Mouse (Mus musculus) kidney, adult 2 months (tissue): Measurements from ENCODE around the gene Prkd3.

Source experiments
- CTCF ChIP-seq: fragments of 200-500 bp; conservative IDR thresholded peaks from 2 replicates; pipeline ENCODE4 v1.5.1; 2011; ENCODE audit warnings: low read depth, mild to moderate bottlenecking, control low read depth, low read length, moderate library complexity, mixed read lengths; ENCODE audit not compliant: insufficient read depth, insufficient read length
- POLR2A ChIP-seq: fragments of 200-500 bp; IDR thresholded peaks from one replicate; pipeline ENCODE4 v1.6.1; 2011; ENCODE audit warnings: low read depth, low read length, control low read depth

DNA sequence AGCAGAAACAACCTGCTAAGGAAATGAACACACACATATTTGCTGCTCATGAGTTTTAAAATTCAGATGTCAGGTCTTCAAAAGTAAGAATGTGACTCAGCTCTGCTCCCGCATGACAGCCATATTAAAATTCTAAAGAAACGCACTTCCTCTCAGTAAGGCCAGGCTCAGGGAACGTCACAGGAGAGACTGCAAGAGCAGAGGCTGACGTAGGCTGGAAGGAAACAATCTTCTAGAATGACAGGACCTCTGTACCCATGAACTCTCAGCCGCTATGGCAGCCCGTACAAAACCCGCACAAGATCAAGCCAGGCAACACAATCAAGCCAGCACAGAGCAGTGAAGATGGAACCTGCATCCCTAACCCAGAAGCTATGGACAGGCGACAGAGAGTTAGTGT, 31.6 kb downstream of the Prkd3 start:
- no peak for TF ChIP-seq POLR2A
- TF ChIP-seq CTCF = no peak
